Mouse (Mus musculus) left cerebral cortex, postnatal 36 days (tissue): ENCODE data around the gene Tnfsf13b. TPM values are rescaled to one million over a fixed set of nuclear protein-coding genes. Genes with fewer than 3 reads are reported as not detected.

Source experiments
- DNase-seq, 2 experiments: peaks; one replicate each; pipeline ENCODE4 v3.0.0; 2021 to 2022; ENCODE audit warnings: low spot score in 2 of 2, mixed read lengths in 1 of 2
- intact Hi-C: fragments of 180-260 bp; cut with DNase I; formaldehyde crosslinking; loops from one replicate; pipeline ENCODE4 v1.15.1; 2025
- total RNA-seq, 2 experiments: library from RNA; stranded (reverse); gene quantifications; 2 replicates each; pipeline ENCODE4 v1.2.3; 2021

Gene Tnfsf13b
- 1 to 10 TPM; 2.7 to 3.1 TPM for total RNA-seq

DNA sequence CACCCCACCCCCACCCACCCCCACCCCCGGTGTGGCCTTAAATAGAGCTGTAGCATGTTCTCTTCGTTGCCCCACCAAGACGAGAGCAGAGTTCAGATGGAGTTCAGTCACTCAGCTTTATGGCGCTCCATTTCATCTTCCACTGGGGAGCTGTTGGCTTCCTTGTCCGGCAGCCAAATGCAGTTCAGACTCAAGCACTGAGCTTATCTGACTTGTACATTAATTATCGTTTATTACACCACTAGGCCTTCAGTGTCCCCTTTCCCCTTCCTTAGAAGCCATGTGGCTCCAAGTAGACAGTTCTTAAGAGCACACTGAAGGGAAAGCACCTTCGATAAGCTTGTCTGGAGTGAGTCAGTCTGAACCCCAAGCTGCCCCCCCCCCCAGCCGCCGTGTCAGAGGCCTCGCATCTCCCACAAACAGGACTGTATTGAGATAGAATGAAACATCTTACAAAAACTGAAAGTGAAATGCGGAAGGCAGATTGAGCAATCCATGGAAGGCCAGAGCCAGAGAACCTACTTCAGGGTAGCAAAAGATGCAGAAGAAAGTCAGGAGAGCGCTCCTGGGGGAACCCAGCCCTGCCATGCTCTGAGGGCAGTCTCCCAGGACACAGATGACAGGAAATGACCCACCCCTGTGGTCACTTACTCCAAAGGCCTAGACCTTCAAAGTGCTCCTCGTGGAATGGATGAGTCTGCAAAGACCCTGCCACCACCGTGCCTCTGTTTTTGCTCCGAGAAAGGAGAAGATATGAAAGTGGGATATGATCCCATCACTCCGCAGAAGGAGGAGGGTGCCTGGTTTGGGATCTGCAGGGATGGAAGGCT lies at the start of gene Tnfsf13b:
Gene Tnfsf13b, plus strand, starts transcription at position 312 of the 830 bp plus-strand sequence.
- intact Hi-C loops: no loop called here
- DNase-seq: peak in 1 of 2 experiments; percentile 9

DNA sequence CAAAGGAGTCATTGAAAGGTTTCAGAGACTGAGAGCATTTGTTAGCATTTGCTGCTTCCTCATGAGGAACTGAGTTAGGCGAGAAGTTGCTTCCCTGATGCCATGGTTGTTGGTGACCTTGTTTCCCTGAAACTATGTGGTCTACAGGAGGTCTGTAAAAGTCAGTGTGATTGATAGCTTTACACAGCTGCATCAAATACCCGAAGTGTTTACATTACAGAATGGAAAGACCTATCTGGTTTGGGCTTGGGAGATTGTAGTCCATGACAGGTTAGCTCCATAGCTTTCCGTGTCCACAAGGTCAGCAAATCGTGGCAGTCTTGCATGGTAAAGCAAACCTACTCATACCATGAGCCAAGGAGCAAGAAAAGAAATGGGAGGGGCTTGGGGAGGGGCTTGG lies 47.9 kb upstream of the Tnfsf13b start:
- DNase-seq: no peak
- intact Hi-C loops: no loop called here

DNA sequence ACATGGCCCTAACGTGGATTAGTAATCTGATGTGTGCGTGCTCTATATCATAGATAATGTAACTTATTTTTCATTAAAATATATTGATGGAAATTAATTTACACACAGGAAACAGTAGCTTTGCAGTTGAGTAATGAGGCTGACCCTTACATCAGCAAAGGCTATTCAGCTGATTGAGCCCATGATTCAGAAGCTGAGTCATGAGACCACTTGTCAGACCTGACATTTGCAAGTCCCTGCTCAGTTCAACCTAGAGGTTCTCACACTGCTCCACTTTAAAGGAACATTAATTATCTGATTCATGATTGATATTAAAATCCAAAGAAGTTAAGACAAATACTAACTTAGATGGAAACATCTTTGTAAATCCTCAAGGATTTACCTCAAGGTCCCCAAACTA lies 46.3 kb upstream of the Tnfsf13b start:
- no peak for DNase-seq
- intact Hi-C loops: no loop called here

DNA sequence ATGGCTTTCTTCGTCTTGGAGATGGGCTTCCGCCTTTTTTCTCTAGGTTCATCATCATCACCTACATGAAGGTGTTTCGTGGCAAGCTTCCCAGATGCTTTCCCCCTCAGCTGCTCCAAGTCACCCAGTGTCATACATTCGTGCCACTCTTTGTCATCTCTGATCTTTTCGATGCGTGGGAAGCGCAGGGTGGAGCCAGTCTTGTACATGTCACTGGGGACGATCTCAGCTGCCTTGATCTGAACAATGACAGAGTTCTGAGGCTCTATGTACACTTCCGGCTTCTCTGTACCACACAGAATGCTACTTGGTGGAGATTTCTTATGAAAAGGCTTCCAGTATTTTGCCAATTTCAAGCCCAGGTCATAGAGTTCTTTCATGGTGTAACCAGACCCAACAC lies 34.4 kb upstream of the Tnfsf13b start:
- intact Hi-C loops: no loop called here
- no peak for DNase-seq

DNA sequence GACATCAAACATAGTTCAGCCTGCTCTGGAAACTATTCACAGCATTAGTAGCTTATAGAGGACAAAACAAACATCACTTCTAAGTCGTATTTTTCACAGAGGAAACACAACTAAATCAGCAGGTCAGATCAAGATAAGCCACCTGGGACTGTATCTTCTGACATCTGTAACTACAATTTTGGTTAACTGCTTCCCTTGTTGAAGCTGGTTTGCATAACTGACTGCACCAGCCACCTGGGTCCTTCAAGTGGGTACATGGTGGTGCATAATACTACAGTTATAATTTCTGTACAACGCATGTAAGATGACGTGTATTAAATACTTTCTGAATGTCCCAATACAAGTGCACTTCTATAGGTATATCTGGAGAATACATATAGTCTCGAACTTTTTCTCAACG lies 31.0 kb upstream of the Tnfsf13b start:
- no peak for DNase-seq
- intact Hi-C loops: loop anchor here (5.0 kb wide), 2 partner anchors 327 to 427 kb away; no protein-coding TSS in a partner anchor

DNA sequence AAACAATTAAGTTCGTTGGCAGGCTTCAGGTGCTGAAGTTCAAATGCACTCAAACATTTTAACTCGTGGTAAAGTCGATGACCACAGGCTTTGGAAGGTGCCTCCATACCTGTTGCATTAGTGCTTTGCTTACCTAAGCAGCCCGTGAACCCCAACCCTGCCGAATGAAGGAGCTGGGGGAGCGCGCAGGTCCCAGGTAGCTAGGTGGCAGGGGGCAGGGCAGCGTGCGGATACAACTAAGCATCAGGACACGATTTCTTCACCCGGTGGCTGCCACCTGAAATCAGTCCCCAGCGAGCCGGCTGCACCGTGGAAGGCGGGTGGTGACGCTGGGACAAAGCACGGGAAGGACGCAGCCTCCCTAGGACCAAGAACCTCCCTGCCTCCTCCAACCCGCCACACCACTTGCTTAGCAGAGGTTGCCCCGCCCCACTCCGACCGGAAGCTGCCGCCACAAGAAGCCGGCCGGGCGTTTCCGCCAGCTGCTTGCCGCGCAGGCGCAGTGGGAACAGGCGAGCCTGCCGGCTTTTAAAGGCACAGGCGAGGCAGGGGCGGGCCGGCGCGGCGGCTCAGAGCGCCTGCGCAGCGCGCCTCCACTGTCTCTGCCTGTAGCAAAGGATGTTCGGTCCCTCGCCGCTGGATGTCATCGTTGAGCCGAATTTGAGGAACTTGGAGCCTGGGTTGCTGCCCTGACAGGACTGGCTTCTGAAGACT lies 30.2 kb upstream of the Tnfsf13b start:
- intact Hi-C loops: loop anchor here (2.0 to 5.0 kb wide), 3 partner anchors 29 to 426 kb away; no protein-coding TSS in a partner anchor
- DNase-seq: peak; percentile 98 to 100

DNA sequence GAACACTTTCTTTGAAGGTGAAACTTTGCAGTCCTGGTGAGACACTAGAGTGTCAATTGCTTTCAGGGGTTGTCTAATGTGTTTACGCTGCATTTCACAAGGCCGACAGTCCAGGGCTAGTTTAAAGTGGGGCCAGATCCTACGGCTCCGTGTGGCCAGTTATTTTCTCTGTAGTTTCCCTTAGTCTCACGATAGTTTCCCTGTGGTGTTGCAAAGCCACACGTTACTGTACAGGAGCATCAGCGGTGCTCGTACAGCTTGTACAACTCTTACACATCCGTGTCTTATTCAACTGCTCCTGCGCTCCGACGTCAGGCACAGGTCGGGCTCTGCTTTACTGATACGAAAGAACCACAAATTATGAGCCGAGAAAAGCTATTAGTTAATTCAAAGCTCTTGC lies 29.3 kb upstream of the Tnfsf13b start:
- no peak for DNase-seq
- intact Hi-C loops: loop anchor here (2.0 to 5.0 kb wide), 3 partner anchors 28 to 425 kb away; no protein-coding TSS in a partner anchor

DNA sequence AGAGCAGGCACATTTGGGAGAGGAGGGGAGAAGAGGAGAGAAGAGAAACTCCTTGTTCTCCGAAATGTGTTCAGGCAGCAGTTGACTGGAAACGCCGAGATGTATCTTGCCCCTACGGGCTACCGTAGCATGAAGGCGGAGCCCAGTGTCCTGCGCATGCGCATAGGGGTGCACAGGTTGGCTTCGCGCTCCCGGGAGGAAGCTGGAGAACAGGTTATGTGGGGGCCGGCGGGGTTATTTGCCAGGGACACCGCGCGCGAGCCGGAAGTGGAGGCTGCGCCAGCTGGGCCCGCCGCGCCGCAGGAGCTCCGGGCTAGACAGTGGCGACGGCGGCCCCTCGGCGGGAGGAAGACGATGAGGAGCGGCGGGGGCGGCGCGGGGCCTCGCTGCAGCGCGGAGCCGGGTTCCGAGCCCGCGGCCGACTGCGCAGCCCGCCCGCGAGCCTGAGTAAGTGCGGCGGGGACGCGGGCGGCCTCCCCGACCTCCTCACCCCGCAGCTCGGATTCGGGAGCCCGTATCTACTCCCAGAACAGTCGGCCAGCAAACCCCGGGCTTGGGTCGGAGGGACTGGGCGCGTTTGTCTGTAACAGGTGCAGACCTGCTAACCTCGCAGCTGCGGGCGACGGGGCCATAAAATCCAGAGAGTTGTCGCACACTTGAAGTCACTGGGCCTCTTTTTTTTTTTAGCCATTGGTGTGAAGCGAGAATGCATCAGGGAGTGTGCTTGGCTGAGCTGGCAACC lies 28.5 kb upstream of the Tnfsf13b start, which contains the start of the genes Lig4 and Abhd13:
Gene Lig4, minus strand, starts transcription at position 114 of the 742 bp plus-strand sequence.
Gene Abhd13, plus strand, starts transcription at position 135 of the 742 bp plus-strand sequence.
- DNase-seq: peak; percentile 100
- intact Hi-C loops: loop anchor here (2.0 to 5.0 kb wide), 3 partner anchors 27 to 425 kb away; no protein-coding TSS in a partner anchor

DNA sequence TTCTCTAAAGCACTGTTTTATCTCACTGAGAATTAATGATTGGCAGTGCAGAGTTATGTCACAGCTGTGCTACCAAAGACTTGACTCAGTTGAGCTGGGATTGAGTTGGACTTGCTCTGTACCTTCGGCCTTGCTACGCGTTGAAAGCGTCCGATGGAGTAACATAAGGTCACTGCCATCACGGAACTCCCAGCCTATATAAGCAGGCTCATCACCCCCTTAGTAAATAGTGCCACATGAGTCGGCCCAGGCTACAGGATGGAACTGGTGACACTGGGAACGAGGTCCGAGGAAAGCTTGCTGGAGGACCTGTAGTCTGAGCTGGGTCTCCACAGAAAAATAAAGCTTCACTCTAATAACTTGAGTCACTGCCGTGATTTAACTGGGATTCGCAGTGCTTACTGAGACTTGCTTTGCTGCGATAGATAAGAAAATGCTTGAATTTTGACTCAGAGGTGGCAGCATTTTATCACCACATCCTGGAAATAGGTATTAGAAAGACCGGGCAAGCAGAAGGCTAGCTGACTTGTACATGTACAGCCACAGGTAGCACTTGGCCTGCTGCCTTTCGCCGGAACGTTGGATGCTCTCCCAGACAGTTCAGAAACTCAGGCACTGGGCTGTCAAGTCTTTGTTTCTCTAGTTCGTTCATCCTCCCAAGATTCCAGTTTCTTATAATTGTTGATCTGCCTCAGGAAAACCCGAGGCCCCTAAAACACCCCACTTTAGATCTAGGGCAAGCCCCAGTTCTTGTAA lies 27.6 kb upstream of the Tnfsf13b start:
- no peak for DNase-seq
- intact Hi-C loops: loop anchor here (5.0 kb wide), 2 partner anchors 324 to 424 kb away; no protein-coding TSS in a partner anchor

DNA sequence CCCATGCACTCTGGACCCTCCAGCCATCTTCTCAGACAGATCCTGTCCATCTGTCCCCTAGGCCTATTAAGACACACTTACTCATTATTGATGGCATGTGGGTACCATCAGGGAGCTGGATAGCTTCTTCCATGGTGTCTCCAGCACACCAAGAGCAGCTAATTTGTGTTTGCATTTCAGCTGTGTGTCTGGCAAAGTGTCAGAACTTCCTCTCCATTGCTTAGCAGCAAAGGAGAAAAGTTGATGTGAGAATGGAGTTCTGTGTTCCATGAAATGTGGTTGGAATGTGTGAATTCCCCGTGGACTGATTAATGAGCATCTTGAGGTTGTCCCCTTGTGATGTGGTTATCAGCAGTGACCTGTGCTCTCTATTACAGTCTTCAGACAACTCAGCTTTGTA lies 26.5 kb upstream of the Tnfsf13b start:
- no peak for DNase-seq
- intact Hi-C loops: loop anchor here (5.0 kb wide), 2 partner anchors 323 to 423 kb away; no protein-coding TSS in a partner anchor

DNA sequence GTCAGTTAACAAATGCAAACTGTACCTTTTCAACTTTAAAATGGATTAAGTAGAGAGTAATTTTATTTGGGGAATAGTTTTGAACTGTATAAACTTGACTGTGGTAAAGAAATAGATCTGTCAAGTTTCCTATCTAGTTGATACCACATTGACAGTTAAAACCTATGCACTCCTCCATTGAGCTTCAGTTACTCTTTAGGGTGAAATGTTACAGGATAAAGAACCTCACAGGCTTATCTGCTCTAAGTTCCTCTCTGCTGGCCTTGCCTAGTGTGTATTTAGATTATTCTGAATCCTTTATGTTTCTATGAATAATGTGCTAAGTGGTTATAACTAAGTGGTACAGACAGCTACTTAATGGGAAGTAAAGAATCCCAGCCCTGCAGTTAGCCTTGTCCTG lies 26.1 kb upstream of the Tnfsf13b start:
- no peak for DNase-seq
- intact Hi-C loops: no loop called here

DNA sequence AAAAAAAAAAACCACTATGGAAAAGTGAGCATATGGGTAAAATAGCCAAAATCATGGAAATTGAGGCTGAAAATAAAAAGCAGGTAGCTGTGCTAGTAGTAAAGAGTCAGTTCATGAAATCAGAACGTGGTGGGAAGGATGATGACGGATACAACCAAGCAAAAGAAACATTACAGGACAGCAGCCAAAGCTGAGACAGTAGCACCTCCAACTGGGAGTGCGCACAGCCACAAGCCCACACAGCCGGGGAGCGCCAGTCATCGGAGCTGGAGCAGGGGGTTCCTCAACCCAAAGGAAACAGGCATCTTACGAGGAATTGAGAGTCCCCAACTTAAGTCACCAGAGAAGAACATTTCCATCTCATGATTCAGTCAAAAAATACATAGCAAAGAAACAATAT lies 2.2 kb upstream of the Tnfsf13b start:
- intact Hi-C loops: loop anchor here (2.0 kb wide), 1 partner anchor 27 kb away; the partner anchor contains the start of genes Abhd13 and Lig4
- no peak for DNase-seq

DNA sequence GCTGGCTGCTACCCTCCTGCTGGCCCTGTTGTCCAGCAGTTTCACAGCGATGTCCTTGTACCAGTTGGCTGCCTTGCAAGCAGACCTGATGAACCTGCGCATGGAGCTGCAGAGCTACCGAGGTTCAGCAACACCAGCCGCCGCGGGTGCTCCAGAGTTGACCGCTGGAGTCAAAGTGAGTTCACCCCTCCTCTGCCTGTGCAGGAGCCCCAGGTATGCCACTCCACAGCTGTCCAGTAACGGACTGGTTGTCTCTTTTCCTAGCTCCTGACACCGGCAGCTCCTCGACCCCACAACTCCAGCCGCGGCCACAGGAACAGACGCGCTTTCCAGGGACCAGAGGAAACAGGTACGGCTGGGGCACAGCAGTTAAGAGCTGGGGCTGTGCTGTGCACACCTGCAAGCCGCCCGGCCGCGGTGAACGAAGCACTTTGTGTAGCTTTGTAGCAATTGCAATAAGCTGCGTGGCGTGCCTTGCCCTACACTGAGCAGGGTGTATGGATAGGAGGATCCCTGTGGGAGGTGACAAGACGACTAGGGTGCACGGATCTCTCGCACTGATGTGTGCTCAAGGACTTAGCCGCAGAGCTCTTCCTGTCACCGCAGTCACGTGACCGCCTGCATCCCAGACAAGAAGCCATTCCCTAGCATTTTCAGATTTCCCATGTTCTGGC lies 856 bp downstream of the Tnfsf13b start:
- DNase-seq: peak; percentile 42 to 43
- intact Hi-C loops: no loop called here

DNA sequence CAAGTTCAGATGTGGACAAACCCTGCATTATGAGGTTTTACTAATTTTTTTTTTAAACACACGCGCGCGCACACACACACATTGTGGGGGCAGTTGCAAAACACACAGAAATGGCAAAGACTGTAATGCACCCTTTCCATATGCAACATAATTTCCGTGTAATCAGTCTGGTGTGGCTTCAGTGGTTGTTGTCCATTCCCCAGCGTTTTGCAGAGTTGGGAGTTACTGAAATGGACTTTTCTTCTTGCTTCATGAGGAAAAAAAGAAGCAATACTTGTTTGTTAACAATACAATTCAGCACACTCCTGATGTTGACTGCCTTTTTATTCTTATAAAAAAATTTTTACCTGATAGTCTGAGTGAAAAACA lies 1.4 kb downstream of the Tnfsf13b start:
- intact Hi-C loops: no loop called here
- no peak for DNase-seq

DNA sequence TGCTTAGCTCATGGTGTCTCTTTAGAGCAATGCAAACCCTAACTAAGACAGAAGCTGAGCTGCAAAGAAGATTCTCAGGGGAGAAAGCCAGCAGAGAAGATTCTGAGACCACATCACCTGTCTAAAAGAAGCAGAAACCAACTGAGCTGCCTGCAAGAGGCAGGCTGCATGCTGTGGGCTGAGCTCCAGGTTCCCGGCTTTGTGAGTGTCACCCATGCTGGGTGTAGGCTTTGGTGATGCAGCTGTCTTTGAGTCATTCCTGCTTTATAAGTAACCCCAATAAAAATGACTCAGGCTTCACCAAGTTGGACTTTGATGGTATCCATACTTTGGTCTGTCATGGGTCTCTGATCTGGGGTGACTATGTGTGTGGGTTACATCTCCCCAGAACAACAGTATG lies 10.0 kb downstream of the Tnfsf13b start:
- intact Hi-C loops: no loop called here
- DNase-seq: no peak

DNA sequence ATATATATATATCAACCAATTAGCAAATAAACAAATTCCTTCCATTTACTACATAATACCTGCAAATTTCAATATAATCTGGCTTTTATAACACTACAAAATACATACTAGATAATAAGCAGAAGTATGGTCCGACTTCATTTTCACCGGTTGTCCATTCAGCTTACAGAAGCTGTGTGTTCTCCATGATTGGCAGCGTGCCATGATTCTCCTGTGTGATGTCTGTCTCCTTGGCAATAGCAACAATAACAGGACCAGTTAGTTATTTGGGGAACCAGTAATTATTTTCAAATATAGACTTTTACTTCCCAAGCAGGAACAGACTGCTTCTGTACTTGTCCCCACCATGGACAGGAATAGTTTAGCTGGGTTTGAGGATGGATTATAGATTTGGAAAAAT lies 11.0 kb downstream of the Tnfsf13b start:
- intact Hi-C loops: no loop called here
- DNase-seq: peak in 1 of 2 experiments; percentile 20

DNA sequence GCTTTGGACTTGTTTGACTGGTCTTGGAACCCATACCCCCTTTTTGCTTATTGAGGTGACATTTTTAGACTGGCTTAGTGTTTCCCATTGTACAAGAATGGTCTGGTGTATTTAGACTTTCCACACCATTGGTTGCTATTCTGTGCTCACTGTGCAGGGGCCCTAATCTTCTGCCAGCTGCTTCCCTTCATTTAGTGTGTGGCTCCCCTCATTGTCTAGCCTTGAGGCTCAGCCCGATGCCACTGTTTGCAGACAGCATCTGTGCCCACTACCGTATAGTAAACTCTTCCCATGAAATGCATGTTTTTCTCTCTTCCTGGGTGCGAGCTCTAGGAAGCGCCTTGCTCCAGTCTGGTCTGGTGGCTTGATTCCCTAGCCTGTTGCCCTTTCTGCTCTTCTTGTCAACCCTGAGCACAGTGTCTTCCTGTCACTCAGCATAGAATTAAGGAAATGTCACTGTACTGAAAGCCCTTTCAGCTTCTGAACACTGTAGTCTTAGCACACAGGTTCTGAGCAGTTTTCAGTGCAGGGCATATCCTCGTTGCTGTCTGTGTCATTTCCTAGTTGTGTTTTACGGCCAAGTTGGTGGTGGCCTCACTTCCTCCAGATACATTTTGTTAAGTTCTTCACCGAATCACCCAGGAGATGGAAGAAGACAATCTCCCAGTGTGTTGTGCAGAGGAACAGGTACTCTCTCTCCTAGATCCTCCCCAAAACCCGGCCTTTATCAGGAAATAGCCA lies 24.2 kb downstream of the Tnfsf13b start:
- intact Hi-C loops: no loop called here
- DNase-seq: no peak

DNA sequence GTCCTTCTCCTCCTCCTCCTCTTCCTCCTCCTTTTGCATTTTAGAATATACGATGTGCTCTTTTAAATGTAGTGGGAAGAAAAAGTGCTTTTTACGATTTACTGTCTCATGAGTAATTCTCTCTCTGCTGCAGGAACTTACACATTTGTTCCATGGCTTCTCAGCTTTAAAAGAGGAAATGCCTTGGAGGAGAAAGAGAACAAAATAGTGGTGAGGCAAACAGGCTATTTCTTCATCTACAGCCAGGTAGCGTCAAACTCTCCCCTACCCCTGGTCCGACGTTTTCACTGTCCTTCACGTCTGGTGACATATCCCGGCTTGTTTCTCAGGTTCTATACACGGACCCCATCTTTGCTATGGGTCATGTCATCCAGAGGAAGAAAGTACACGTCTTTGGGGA lies 24.9 kb downstream of the Tnfsf13b start:
- intact Hi-C loops: no loop called here
- no peak for DNase-seq
